Mouse (Mus musculus) stomach, embryonic 14.5 days (tissue): ENCODE data around the gene Myh14. TPM values are rescaled to one million over a fixed set of nuclear protein-coding genes. Genes with fewer than 3 reads are reported as not detected.

Source experiments
- ATAC-seq: fragments of 200-750 bp; cut with Nextera tagmentation; 2 replicates; pipeline ENCODE4 v1.8.0; 2017; ENCODE audit warnings: low read depth, moderate TSS enrichment; ENCODE audit not compliant: insufficient number of reproducible peaks, insufficient read depth, low FRiP score
- H3K27ac ChIP-seq: fragments of 300-500 bp; sonication (generic); 2 replicates; pipeline ENCODE4 v1.5.1; 2014; ENCODE audit warnings: mild to moderate bottlenecking, low read length, moderate library complexity, mixed read lengths
- H3K27me3 ChIP-seq: fragments of 300-500 bp; sonication (generic); 2 replicates; pipeline ENCODE4 v1.6.1; 2014; ENCODE audit warnings: low read length, control low read depth, mixed read lengths; ENCODE audit not compliant: control insufficient read depth, insufficient read depth
- H3K36me3 ChIP-seq: fragments of 300-500 bp; sonication (generic); 2 replicates; pipeline ENCODE4 v1.6.1; 2014; ENCODE audit warnings: mild to moderate bottlenecking, control low read depth, low read length, moderate library complexity, mixed read lengths; ENCODE audit not compliant: control insufficient read depth, insufficient read depth
- H3K4me1 ChIP-seq: fragments of 300-500 bp; sonication (generic); 2 replicates; pipeline ENCODE4 v1.6.1; 2014; ENCODE audit warnings: low read length, control low read depth, mixed read lengths; ENCODE audit not compliant: control insufficient read depth, insufficient read depth
- H3K4me2 ChIP-seq: fragments of 300-500 bp; sonication (generic); replicated peaks from 2 replicates; pipeline ENCODE4 v1.6.1; 2014; ENCODE audit warnings: low read depth, low read length, control low read depth
- H3K4me3 ChIP-seq: fragments of 300-500 bp; sonication (generic); 2 replicates; pipeline ENCODE4 v1.5.1; 2014; ENCODE audit warnings: low read depth, low read length, control low read depth
- H3K9ac ChIP-seq: fragments of 300-500 bp; sonication (generic); replicated peaks from 2 replicates; pipeline ENCODE4 v1.6.1; 2014; ENCODE audit warnings: low read depth, mild to moderate bottlenecking, control low read depth, low read length, moderate library complexity, mixed read lengths
- H3K9me3 ChIP-seq: fragments of 300-500 bp; sonication (generic); 2 replicates; pipeline ENCODE4 v1.6.1; 2016; ENCODE audit warnings: low read depth, low read length, control low read depth; ENCODE audit not compliant: control insufficient read depth
- WGBS: fragments of 180-500 bp; shearing (Covaris S2); extraction: QIAGEN DNeasy Blood & Tissue Kit; methylation state at CpG from one replicate; pipeline ENCODE4 v1.1.7; 2014; 5-methylcytosine and 5-hydroxymethylcytosine counted together
- polyA plus RNA-seq: library from polyadenylated mRNA; unstranded; fragments of >200 nt; fragmentation: Nextera tagmentation; extraction: Ambion mirVana; gene quantifications from 2 replicates; pipeline ENCODE4 v1.2.1, GENCODE M21; 2014

Gene Myh14
- polyA plus RNA-seq, 1 experiment from 2014 or later = 15.8 TPM

- no peaks in the 10 kb centered on the region for H3K27me3 ChIP-seq
- H3K4me3 ChIP-seq = no peak overlapping the region
- ATAC-seq = 0 out of 2 replicates have a peak, but pooled peaks have one; percentile 25
- 65% methylated on average over 8 of the region's 8 CpGs for WGBS
- H3K27ac ChIP-seq = no peak overlapping the region
- H3K36me3 ChIP-seq = no peaks in the 10 kb centered on the region
- H3K9ac ChIP-seq = no peak overlapping the region
- peaks cover 8% of the 10 kb centered on the region; the same call in 1 of the 2 replicates for H3K4me1 ChIP-seq
- H3K4me2 ChIP-seq = no peak overlapping the region
- H3K9me3 ChIP-seq = no peaks in the 10 kb centered on the region
Observed at GRCm38 (mm10) chr7:44683656-44684055, 13.0 kb upstream of the Myh14 start.

DNA sequence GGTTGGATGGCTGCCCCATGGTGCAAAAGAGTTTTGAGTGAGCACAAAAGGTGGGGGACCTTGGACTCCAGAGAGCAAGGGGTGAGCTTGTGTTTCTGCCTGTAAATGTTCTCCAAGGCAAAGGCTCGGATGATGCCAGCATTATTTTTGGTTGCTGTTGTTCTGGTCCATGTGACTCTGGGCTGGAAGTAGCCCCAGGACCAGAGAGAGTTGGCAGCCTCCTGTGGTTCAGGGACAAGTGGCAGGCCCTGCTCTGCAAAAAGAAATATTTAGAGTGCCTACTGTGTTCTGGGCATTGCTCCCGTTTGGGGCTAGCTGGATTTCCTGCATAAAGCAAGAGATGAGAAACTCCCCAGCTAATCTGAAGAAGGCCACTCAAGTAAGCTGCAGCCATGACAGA lies 6.0 kb upstream of the Myh14 start:
- Histone ChIP-seq H3K27me3 (no peaks in the 10 kb centered on the region), H3K9ac (no peak overlapping the region), H3K4me2 (no peak overlapping the region), H3K4me1 (no peaks in the 10 kb centered on the region), H3K36me3 (no peaks in the 10 kb centered on the region), H3K27ac (no peak overlapping the region), H3K9me3 (no peaks in the 10 kb centered on the region), H3K4me3 (no peak overlapping the region)
- ATAC-seq = no peak
- WGBS = 53% methylated on average over 2 of the region's 2 CpGs

- ATAC-seq = no peak
- H3K9me3 ChIP-seq = no peaks in the 10 kb centered on the region
- no peak overlapping the region for H3K9ac ChIP-seq
- no peak overlapping the region for H3K4me3 ChIP-seq
- H3K36me3 ChIP-seq = no peaks in the 10 kb centered on the region
- 65% methylated on average over 4 of the region's 4 CpGs for WGBS
- H3K4me2 ChIP-seq = no peak overlapping the region
- no peaks in the 10 kb centered on the region; the same call in 1 of the 2 replicates for H3K4me1 ChIP-seq
- no peaks in the 10 kb centered on the region for H3K27me3 ChIP-seq
- no peak overlapping the region for H3K27ac ChIP-seq
Observed at GRCm38 (mm10) chr7:44676126-44676525, 5.5 kb upstream of the Myh14 start.

DNA sequence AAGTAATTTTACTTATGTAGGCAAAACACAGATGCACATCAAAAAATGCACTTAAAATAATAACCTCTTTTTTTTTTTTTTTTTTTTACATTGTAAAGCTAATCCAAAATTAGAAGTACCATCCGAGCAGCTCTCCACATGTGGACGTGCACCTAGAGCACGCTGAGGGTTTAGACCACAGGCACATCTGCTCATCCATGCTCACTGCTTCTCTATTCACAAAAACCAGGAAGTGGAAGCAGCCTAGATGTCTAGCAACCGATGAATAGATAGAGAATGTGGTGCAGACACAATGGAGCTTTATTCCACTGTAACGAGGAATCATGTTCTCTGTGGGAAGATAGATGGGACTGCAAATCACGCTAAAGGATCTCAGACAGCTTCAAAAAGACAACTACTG lies 4.5 kb upstream of the Myh14 start:
- WGBS = 84% methylated on average over 6 of the region's 6 CpGs
- H3K4me2 ChIP-seq = no peak overlapping the region
- no peak overlapping the region for H3K4me3 ChIP-seq
- H3K9ac ChIP-seq = no peak overlapping the region
- no peaks in the 10 kb centered on the region; the same call in 1 of the 2 replicates for H3K4me1 ChIP-seq
- no peak for ATAC-seq
- H3K27ac ChIP-seq = no peak overlapping the region
- H3K36me3 ChIP-seq = no peaks in the 10 kb centered on the region
- no peaks in the 10 kb centered on the region for H3K9me3 ChIP-seq
- no peaks in the 10 kb centered on the region for H3K27me3 ChIP-seq

GRCm38 (mm10) chr7:44674511-44674910 lies 3.9 kb upstream of the Myh14 start:
- no peaks in the 10 kb centered on the region for H3K27me3 ChIP-seq
- H3K4me2 ChIP-seq = no peak overlapping the region
- no peaks in the 10 kb centered on the region; the same call in 1 of the 2 replicates for H3K4me1 ChIP-seq
- no peak for ATAC-seq
- no peak overlapping the region for H3K9ac ChIP-seq
- no peaks in the 10 kb centered on the region for H3K9me3 ChIP-seq
- H3K4me3 ChIP-seq = no peak overlapping the region
- WGBS = 69% methylated on average over 4 of the region's 4 CpGs
- no peak overlapping the region for H3K27ac ChIP-seq
- no peaks in the 10 kb centered on the region for H3K36me3 ChIP-seq

- Histone ChIP-seq H3K27me3 (no peaks in the 10 kb centered on the region), H3K4me1 (no peaks in the 10 kb centered on the region; the same call in 1 of the 2 replicates), H3K9ac (no peak overlapping the region), H3K4me3 (no peak overlapping the region), H3K4me2 (no peak overlapping the region), H3K9me3 (no peaks in the 10 kb centered on the region), H3K27ac (no peak overlapping the region), H3K36me3 (no peaks in the 10 kb centered on the region)
- no peak for ATAC-seq
- WGBS = 59% methylated on average over 5 of the region's 5 CpGs
Observed at GRCm38 (mm10) chr7:44672193-44672592, 1.6 kb upstream of the Myh14 start.

DNA sequence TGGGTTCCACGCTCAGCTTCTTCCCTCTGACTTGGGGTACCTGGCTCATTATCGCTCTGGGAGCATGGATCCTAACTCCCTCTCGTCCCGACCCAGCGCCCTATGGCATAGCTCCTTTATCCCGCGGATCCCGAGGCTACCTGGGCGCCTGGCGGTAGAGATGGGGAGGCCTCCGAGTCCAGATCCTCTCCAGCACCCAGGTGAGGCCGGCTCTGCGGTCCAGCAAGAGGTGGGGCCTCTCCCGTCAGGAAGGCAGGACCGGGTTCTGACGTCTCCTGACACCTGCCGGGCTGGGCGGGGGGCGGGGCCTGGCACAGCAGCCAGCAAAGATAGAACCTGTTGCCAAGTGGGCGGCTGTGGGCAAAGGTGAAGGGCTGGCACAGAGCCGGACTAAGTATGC lies 1.5 kb downstream of the Myh14 start:
- no peak overlapping the region for H3K4me2 ChIP-seq
- no peaks in the 10 kb centered on the region for H3K9me3 ChIP-seq
- H3K9ac ChIP-seq = no peak overlapping the region
- no peak overlapping the region for H3K4me3 ChIP-seq
- no peak overlapping the region; the same call in 1 of the 2 replicates for H3K27ac ChIP-seq
- H3K27me3 ChIP-seq = no peaks in the 10 kb centered on the region
- WGBS = 14% methylated on average over 21 of the region's 21 CpGs
- H3K4me1 ChIP-seq = no peaks in the 10 kb centered on the region; the same call in 1 of the 2 replicates
- no peak for ATAC-seq
- no peaks in the 10 kb centered on the region for H3K36me3 ChIP-seq

DNA sequence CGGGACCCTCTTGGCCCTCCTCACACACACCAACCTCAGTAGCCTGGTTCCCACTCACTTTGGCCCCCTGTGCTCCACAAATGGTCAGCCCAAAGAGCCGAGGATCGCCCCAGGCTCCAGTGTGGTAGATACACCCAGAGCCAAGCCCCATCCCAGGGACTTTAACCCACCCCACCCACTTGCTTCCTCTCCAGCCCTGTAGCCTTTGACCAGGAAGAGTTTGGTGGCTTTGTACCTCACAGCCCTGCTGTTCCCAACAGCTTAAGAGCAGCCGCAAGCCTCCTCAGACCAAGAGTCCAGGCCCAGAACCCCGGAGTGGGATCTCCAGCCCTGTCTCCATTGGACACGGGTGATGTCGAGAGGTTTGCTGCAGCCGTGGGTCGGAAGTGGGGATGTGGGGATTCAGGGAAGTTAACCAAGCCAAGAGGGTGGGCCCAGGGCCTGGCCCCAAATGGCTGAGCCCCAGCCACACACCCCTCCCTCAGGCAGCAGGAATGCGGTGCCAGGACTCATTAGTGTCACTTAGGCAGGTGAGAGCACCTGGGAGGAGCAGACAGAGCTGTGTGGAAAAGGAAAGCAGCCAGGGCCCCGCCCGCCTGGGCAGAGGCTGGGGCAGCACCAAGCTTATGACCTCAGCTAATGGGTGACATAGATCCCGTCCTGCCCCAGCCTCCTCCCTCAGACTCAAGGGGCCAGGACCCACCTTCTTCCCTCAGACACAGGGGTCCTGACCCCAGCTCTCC lies 2.5 kb downstream of the Myh14 start:
- no peak for ATAC-seq
- Histone ChIP-seq H3K4me3 (no peak overlapping the region), H3K9me3 (no peaks in the 10 kb centered on the region), H3K4me1 (no peaks in the 10 kb centered on the region; the same call in 1 of the 2 replicates), H3K27ac (peak overlapping the region; percentile 15; the same call in 1 of the 2 replicates), H3K27me3 (no peaks in the 10 kb centered on the region), H3K36me3 (no peaks in the 10 kb centered on the region), H3K4me2 (peak overlapping the region; percentile 10; the same call in 1 of the 2 replicates), H3K9ac (no peak overlapping the region)
- whole genome bisulfite sequencing = 62% methylated on average over 13 of the region's 13 CpGs
